Mouse (Mus musculus) erythroblast, embryonic 14.5 days (primary cell): Measurements from ENCODE around the gene Slco2b1. TPM values are rescaled to one million over a fixed set of nuclear protein-coding genes. Genes with fewer than 3 reads are reported as not detected.

Experiments used
- H3K27me3 ChIP-seq: 2 replicates; pipeline ENCODE4 v1.6.1; 2012; ENCODE audit warnings: inconsistent platforms; ENCODE audit not compliant: control insufficient read depth
- H3K36me3 ChIP-seq: 2 replicates; pipeline ENCODE4 v1.6.1; 2012; ENCODE audit warnings: mild to moderate bottlenecking, inconsistent platforms; ENCODE audit not compliant: control insufficient read depth
- H3K4me1 ChIP-seq: 2 replicates; pipeline ENCODE4 v1.6.1; 2012; ENCODE audit warnings: inconsistent platforms; ENCODE audit not compliant: control insufficient read depth
- H3K4me3 ChIP-seq: replicated peaks from 2 replicates; pipeline ENCODE3; 2012; ENCODE audit warnings: moderate library complexity, mild to moderate bottlenecking, inconsistent platforms
- H3K9me3 ChIP-seq: 2 replicates; pipeline ENCODE4 v1.6.1; 2012; ENCODE audit warnings: low read length, inconsistent platforms, mixed read lengths; ENCODE audit not compliant: control insufficient read depth
- GATA1 ChIP-seq: IDR thresholded peaks from 2 replicates; pipeline ENCODE4 v1.6.1; 2012; ENCODE audit warnings: low read length, inconsistent platforms, mixed read lengths
- TAL1 ChIP-seq: IDR thresholded peaks from 3 replicates; pipeline ENCODE4 v1.6.1; 2012; ENCODE audit warnings: low read length, inconsistent platforms, mixed read lengths
- polyA plus RNA-seq: library from polyadenylated mRNA; stranded (reverse); fragments of >175 nt; gene quantifications from 2 replicates; pipeline ENCODE4 v1.2.3, GENCODE M21; 2012

Gene Slco2b1
- polyA plus RNA-seq, 1 experiment, result not detected

DNA sequence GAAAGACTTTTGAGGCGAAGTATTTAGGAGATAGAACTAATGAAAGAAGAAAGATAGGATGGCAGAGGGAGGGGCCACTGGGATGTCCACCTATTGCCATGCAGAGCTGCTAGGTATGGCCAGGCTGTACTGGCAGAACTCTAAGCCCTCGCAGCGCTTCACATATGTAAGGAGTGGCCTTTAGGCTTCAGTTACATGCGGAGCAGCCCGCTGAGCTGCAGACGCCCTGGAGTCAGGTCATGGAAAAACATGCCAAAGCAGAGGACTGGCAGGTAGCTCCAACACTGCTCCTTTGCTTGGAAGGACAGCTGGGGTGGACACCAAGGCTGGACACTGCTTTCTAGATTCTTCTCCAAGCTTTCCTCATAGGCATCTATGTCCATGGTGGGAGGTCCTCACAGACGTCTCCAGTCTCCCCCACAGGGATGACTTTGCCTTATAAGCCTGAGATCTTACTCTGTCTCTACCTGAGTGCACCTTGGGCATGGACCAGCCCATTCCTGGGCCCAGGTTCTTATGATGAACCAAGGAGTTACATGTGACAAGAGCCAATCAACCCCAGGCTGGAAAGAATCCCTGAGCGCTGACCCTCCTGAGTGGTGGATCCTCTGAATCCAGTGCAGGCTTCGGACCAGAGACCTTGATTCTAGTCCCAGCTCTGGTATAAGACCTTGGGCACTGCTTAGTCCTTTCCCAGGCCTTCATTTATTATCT is 47.5 kb downstream of the Slco2b1 start:
- no peak for TF ChIP-seq GATA1
- no peak for TF ChIP-seq TAL1
- peaks cover 19% of the 10 kb centered on the region for H3K27me3 ChIP-seq

DNA sequence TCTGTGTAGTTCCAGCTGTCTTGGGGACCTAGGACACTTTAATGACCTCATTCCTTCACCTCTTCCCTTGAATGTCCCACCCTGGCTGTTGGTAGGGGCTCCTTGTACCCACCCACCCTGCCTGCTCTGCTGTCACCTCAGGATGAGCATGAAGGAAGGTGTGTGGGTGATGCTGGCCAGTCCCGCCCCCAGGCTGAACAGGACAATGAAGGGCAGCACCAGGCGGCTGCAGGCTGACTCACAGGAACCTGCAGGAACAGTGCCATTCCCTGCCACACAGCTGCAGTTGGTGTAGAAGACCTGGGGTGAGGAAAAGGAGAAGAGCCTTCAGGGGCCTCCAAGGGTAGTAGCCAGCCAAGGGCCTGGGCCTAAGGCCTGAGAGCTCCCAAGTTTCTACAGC is 48.8 kb downstream of the Slco2b1 start:
- TF ChIP-seq TAL1, result no peak
- TF ChIP-seq GATA1, result no peak
- no peak overlapping the region for H3K4me3 ChIP-seq
- H3K27me3 ChIP-seq, result peaks cover 31% of the 10 kb centered on the region

More for the DNA sequence above, 47.5 kb downstream of the Slco2b1 start:
- Histone ChIP-seq H3K36me3 (no peaks in the 10 kb centered on the region), H3K4me3 (no peak overlapping the region), H3K9me3 (no peaks in the 10 kb centered on the region), H3K4me1 (no peaks in the 10 kb centered on the region)

DNA sequence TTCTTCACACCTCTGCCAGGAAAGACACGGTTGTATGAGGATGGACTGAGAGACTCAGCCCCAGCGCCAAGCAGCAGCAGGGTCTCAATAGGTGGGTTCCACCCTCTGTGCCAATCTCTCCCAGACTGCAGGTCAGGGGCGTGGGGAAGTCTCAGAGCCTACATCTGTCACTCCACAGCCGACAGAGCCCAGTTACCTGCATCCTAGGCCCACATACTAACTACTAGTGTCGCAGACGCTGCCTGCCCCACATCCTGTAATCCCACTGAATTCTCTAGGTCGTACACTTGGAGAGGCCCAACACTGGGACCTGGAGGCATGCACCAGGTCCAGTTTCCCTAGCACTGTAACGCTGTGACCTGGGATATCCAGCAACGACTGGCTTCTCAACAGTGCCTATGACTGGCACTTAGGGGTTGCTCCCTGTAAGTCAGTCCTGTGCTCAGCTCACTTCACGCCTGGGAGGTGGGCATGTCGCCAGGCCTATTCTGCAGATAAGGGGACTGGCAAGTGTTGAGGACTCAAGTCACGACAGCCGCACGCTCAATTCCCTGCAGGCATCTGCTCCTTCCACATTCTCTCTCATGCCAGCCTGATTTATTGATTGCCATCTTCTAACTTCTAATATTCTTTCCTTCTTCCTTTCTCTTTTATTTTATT is 49.4 kb downstream of the Slco2b1 start:
- no peaks in the 10 kb centered on the region for H3K4me1 ChIP-seq
- peaks cover 34% of the 10 kb centered on the region for H3K27me3 ChIP-seq

More for the DNA sequence above, 48.8 kb downstream of the Slco2b1 start:
- Histone ChIP-seq H3K9me3 (no peaks in the 10 kb centered on the region), H3K36me3 (no peaks in the 10 kb centered on the region), H3K4me1 (no peaks in the 10 kb centered on the region)

DNA sequence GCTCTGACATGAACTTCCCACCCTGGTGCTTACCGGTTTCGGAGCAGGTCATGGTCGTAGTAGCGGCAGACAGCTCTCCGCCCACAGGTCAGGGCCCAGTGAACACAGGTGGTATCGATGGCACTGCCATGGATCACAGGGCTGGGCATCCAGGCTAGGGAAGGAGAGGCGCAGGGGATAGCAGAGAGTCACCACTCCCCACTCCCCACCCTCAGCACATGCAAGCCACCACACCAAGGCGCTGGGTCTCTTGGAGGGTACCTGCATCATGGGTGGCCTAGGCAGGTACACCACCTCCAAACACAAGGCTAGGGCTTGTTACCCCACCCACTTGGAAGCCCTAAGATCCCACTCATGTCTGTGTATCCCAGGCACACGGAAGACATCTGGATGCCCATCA is 50.1 kb downstream of the Slco2b1 start:
- Histone ChIP-seq H3K4me1 (no peaks in the 10 kb centered on the region), H3K27me3 (peaks cover 39% of the 10 kb centered on the region), H3K9me3 (no peaks in the 10 kb centered on the region), H3K4me3 (no peak overlapping the region), H3K36me3 (no peaks in the 10 kb centered on the region)
- TF ChIP-seq GATA1 (no peak), TAL1 (no peak)

More for the DNA sequence above, 49.4 kb downstream of the Slco2b1 start:
- Histone ChIP-seq H3K36me3 (no peaks in the 10 kb centered on the region), H3K4me3 (no peak overlapping the region), H3K9me3 (no peaks in the 10 kb centered on the region)
- no peak for TF ChIP-seq TAL1
- TF ChIP-seq GATA1, result no peak

DNA sequence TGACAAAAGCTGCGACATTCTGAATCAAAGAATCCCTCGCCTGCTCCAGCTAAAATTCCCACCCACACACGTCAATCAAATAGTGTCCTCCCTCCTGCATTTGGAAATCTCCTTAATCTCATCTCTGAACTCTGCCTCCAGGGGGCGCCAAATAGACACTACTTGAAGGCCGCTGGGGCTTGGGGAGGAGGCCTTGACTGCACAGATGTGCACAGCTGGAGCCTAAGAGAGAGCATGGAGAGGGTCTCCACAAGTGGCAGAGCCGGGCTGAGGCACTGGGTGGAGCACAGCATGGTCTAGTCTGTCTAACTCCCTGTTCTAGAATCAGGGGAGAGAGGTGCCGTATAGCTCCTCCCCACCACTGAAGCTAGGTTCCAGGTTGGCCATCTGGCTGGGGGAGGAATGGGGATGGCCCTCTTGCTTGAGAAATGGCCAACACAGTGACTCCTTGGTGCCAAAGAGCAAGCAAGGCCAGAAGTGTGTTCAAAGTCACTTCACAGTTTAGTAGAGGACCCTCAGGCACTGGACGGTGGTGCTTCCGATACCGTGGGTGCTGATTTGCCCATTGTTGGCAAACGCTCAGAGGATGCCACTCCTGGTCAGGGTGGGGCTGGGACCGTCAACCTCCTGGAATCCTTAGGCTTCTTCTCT is 51.6 kb downstream of the Slco2b1 start:
- no peak overlapping the region for H3K4me3 ChIP-seq
- H3K27me3 ChIP-seq, result peaks cover 49% of the 10 kb centered on the region
- H3K4me1 ChIP-seq, result no peaks in the 10 kb centered on the region
- no peaks in the 10 kb centered on the region for H3K9me3 ChIP-seq
- TF ChIP-seq TAL1 (no peak), GATA1 (no peak)
- H3K36me3 ChIP-seq, result no peaks in the 10 kb centered on the region

DNA sequence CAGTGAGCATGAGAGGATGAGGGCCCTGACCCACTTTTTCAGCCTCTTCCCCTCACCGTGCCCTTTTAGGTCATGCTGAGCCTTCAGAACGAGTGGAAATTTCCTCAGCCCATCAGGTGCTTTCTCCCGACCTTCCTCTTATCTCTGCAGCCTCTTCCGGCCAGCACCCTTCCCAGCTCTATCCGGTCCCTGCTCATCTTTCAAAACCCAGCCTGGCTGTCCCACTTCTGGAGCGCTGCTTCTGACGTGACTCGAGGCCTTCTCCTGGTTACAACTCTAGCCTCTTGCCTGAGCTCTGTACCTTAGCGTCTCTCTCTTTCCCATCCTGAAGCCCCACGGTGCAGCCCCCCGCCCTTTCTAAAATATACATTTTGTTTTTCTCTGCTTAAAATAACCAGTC is 56.9 kb downstream of the Slco2b1 start:
- TF ChIP-seq GATA1 (no peak), TAL1 (no peak)
- peaks cover 78% of the 10 kb centered on the region for H3K27me3 ChIP-seq
- H3K4me3 ChIP-seq, result no peak overlapping the region
- H3K9me3 ChIP-seq, result peaks cover 3% of the 10 kb centered on the region
- no peaks in the 10 kb centered on the region for H3K36me3 ChIP-seq
- no peaks in the 10 kb centered on the region for H3K4me1 ChIP-seq

DNA sequence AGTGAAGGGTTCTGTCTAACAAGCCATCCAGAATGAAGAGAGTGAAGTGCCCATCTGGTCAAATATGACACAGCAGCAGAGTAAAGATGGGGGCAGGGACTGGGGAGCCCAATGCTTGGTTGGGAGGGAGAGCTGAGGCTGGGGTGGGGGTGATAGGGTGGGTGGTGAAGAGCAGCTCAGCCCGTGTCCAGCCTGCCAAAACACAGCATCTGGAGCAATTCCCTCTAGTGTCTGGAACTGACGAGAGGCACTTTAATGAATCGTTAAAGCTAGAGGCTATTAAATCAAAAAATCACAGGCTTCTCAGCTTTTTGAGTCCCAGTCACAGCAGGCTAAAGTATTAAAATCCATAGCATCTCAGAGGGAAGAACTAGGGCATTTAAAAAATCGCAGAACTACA is 61.6 kb downstream of the Slco2b1 start:
- no peak for TF ChIP-seq TAL1
- no peak for TF ChIP-seq GATA1
- peaks cover 3% of the 10 kb centered on the region for H3K9me3 ChIP-seq
- peaks cover 6% of the 10 kb centered on the region for H3K4me1 ChIP-seq
- H3K4me3 ChIP-seq, result no peak overlapping the region
- H3K27me3 ChIP-seq, result peaks cover 65% of the 10 kb centered on the region
- no peaks in the 10 kb centered on the region for H3K36me3 ChIP-seq

DNA sequence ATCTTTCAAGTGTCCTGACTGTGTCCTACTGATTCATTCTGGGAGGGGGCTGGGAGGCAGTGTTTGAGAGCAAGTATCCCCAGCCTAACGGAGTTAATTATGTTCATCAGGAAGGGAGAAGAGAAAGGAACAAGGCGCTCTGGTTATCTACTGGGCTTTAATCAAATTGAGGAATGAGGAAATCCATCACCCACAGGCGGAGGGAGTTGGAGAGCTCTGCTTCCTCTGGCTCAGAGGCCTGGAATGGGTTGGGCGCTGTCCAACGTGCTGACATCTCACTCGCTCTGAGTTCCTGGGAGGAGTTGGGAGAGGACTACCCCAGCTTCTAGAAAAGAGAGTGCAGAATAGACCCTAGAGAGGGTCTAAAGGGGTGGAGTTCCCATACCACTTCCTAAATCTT is 62.5 kb downstream of the Slco2b1 start:
- H3K36me3 ChIP-seq, result no peaks in the 10 kb centered on the region
- peaks cover 56% of the 10 kb centered on the region for H3K27me3 ChIP-seq
- TF ChIP-seq GATA1 (no peak), TAL1 (no peak)
- H3K4me1 ChIP-seq, result peaks cover 16% of the 10 kb centered on the region
- H3K9me3 ChIP-seq, result peaks cover 3% of the 10 kb centered on the region
- no peak overlapping the region for H3K4me3 ChIP-seq

DNA sequence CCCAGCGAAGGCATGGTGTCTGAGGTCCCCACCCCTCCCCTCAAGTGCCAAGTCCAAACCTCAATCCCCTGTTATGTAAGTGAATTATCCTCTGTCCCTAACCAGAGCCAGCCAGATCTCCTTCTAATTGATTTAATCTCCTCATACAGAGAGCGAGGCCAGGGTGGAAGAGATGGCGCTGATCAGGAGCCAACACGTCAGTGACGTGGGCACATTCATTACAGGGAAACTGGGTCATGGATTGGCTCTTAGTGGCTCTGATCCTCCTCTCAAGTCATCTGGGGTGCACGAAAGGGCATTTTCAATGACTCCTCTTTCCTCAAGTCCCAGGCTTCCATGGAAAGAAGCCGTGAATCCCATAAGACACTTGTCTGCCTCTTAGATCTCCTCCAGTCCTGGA is 66.4 kb downstream of the Slco2b1 start:
- H3K4me3 ChIP-seq, result no peak overlapping the region
- no peak for TF ChIP-seq GATA1
- H3K4me1 ChIP-seq, result peaks cover 53% of the 10 kb centered on the region
- H3K27me3 ChIP-seq, result peaks cover 37% of the 10 kb centered on the region
- H3K9me3 ChIP-seq, result no peaks in the 10 kb centered on the region
- H3K36me3 ChIP-seq, result no peaks in the 10 kb centered on the region
